Mouse (Mus musculus): Measurements from ENCODE around the gene Atic.

DNA sequence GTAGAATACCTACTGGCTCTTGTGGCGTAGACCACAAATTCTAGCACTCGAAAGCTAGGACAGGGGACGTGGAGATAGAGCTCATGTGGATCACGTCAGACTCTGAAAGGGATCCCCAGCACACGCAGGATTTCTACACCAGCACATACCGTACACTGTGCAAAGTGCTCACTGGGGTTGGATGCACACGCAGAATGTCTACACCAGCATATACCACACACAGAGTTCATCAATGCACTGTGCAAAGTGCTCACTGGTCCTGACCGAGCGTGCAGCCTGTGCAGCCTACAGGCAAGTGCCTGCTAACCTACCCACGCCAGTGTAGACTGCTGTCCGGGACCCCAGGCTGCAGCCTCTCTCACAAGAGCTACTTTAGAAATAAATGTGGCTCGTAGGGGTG is 23.5 kb downstream of the Atic start:
- TF ChIP-seq NELFE (IDR thresholded peaks at IDR 0.05; ENCODE audit: low read depth, low read length) = no peak
- TF ChIP-seq ELF1 (IDR thresholded peaks at IDR 0.05; ENCODE audit: low read depth, low read length) = no peak
- TF ChIP-seq MAX (IDR thresholded peaks at IDR 0.05; ENCODE audit: low read length) = no peak
- no peak for TF ChIP-seq TCF12 (IDR thresholded peaks at IDR 0.05; ENCODE audit: low read depth, low read length)
- no peak for TF ChIP-seq UBTF (IDR thresholded peaks at IDR 0.05; ENCODE audit: low read depth, low read length)

Measured in CH12.LX (cell line).